Mouse (Mus musculus) testis, adult 2 months (tissue): ENCODE measurements at regions not wholly inside any gene's neighbourhood (a gene's known extent, or its start where the extent isn't known, plus 50 kb on each side); places are given as distances from the start of the nearest gene placed in this dataset.

Experiments used
- H3K27ac ChIP-seq: fragments of 200-500 bp; 2 replicates; pipeline ENCODE4 v1.5.1; 2012; ENCODE audit warnings: low read depth, low read length; ENCODE audit not compliant: control insufficient read depth, insufficient read depth
- H3K27me3 ChIP-seq: fragments of 200-500 bp; 2 replicates; pipeline ENCODE4 v1.6.1; 2012; ENCODE audit warnings: mild to moderate bottlenecking, low read length, moderate library complexity; ENCODE audit not compliant: control insufficient read depth, insufficient read depth
- H3K36me3 ChIP-seq: fragments of 200-500 bp; 2 replicates; pipeline ENCODE4 v1.6.1; 2012; ENCODE audit warnings: mild to moderate bottlenecking, low read length; ENCODE audit not compliant: control insufficient read depth, insufficient read depth
- H3K4me1 ChIP-seq: fragments of 200-500 bp; 2 replicates; pipeline ENCODE4 v1.6.1; 2012; ENCODE audit warnings: low read length; ENCODE audit not compliant: control insufficient read depth, insufficient read depth
- H3K4me3 ChIP-seq: fragments of 200-500 bp; 2 replicates; pipeline ENCODE4 v1.5.1; 2012; ENCODE audit warnings: low read depth, mild to moderate bottlenecking, low read length, moderate library complexity, mixed read lengths; ENCODE audit not compliant: control insufficient read depth
- CTCF ChIP-seq: fragments of 200-500 bp; IDR thresholded peaks from 2 replicates; pipeline ENCODE4 v1.5.1; 2012; ENCODE audit warnings: low read depth, mild to moderate bottlenecking, inconsistent platforms, low read length, moderate library complexity; ENCODE audit not compliant: control insufficient read depth, insufficient read depth, insufficient replicate concordance
- POLR2A ChIP-seq: fragments of 200-500 bp; IDR thresholded peaks from 2 replicates; pipeline ENCODE4 v1.6.1; 2012; ENCODE audit warnings: low read depth, mild to moderate bottlenecking, inconsistent platforms, low read length, moderate library complexity; ENCODE audit not compliant: control insufficient read depth

- H3K27me3 ChIP-seq, result no peaks in the 10 kb centered on the region
- TF ChIP-seq POLR2A (no peak), CTCF (no peak)
- no peak overlapping the region for H3K27ac ChIP-seq
Measured at GRCm38 (mm10) chr3:70216096-70216495, 208.7 kb downstream of the Otol1 start.

GRCm38 (mm10) chr3:70218757-70219360, 211.4 kb downstream of the Otol1 start:
- H3K4me1 ChIP-seq, result no peaks in the 10 kb centered on the region
- H3K36me3 ChIP-seq, result no peaks in the 10 kb centered on the region
- no peak overlapping the region for H3K27ac ChIP-seq
- TF ChIP-seq POLR2A, result no peak
- no peak for TF ChIP-seq CTCF
- no peak overlapping the region for H3K4me3 ChIP-seq
- no peaks in the 10 kb centered on the region for H3K27me3 ChIP-seq

More at GRCm38 (mm10) chr3:70216096-70216495, 208.7 kb downstream of the Otol1 start:
- no peaks in the 10 kb centered on the region for H3K36me3 ChIP-seq
- no peaks in the 10 kb centered on the region for H3K4me1 ChIP-seq
- H3K4me3 ChIP-seq, result no peak overlapping the region

- TF ChIP-seq POLR2A, result no peak
- TF ChIP-seq CTCF, result no peak
- Histone ChIP-seq H3K36me3 (no peaks in the 10 kb centered on the region), H3K4me1 (no peaks in the 10 kb centered on the region), H3K27ac (no peak overlapping the region), H3K4me3 (no peak overlapping the region), H3K27me3 (no peaks in the 10 kb centered on the region)
Measured at GRCm38 (mm10) chr3:70223443-70224065, 216.1 kb downstream of the Otol1 start.

GRCm38 (mm10) chr3:70224846-70225245, 217.4 kb downstream of the Otol1 start:
- no peak overlapping the region for H3K27ac ChIP-seq
- TF ChIP-seq POLR2A, result no peak
- TF ChIP-seq CTCF, result no peak
- no peaks in the 10 kb centered on the region for H3K36me3 ChIP-seq
- H3K4me1 ChIP-seq, result no peaks in the 10 kb centered on the region
- no peak overlapping the region for H3K4me3 ChIP-seq
- H3K27me3 ChIP-seq, result no peaks in the 10 kb centered on the region

- no peaks in the 10 kb centered on the region for H3K4me1 ChIP-seq
- no peaks in the 10 kb centered on the region for H3K36me3 ChIP-seq
- TF ChIP-seq CTCF (no peak), POLR2A (no peak)
- no peaks in the 10 kb centered on the region for H3K27me3 ChIP-seq
- no peak overlapping the region for H3K27ac ChIP-seq
- no peak overlapping the region for H3K4me3 ChIP-seq
Measured at GRCm38 (mm10) chr3:70227165-70227564, 219.8 kb downstream of the Otol1 start.

- Histone ChIP-seq H3K27me3 (no peaks in the 10 kb centered on the region), H3K4me3 (no peak overlapping the region), H3K4me1 (no peaks in the 10 kb centered on the region), H3K36me3 (no peaks in the 10 kb centered on the region), H3K27ac (no peak overlapping the region)
- TF ChIP-seq CTCF (no peak), POLR2A (no peak)
Measured at GRCm38 (mm10) chr3:70248655-70249054, 241.2 kb downstream of the Otol1 start.

- Histone ChIP-seq H3K4me3 (no peak overlapping the region), H3K27me3 (no peaks in the 10 kb centered on the region), H3K4me1 (no peaks in the 10 kb centered on the region), H3K36me3 (no peaks in the 10 kb centered on the region), H3K27ac (no peak overlapping the region)
- TF ChIP-seq CTCF, result no peak
- TF ChIP-seq POLR2A, result no peak
Measured at GRCm38 (mm10) chr3:70249922-70250321, 242.5 kb downstream of the Otol1 start.
